Mouse (Mus musculus) forebrain, embryonic 16.5 days (tissue): ENCODE data around the gene Tenm3. TPM values are rescaled to one million over a fixed set of nuclear protein-coding genes. Genes with fewer than 3 reads are reported as not detected.

Experiments
- ATAC-seq: fragments of 200-750 bp; cut with Nextera tagmentation; 2 replicates; pipeline ENCODE4 v1.8.0; 2017; ENCODE audit warnings: mild to moderate bottlenecking, moderate library complexity
- H3K27ac ChIP-seq: fragments of 300-500 bp; sonication (generic); 2 replicates; pipeline ENCODE4 v1.5.1; 2014; ENCODE audit warnings: low read length, control low read depth
- H3K27me3 ChIP-seq: fragments of 300-500 bp; sonication (generic); replicated peaks from 2 replicates; pipeline ENCODE4 v1.6.1; 2014; ENCODE audit warnings: low read length; ENCODE audit not compliant: control insufficient read depth, insufficient read depth
- H3K36me3 ChIP-seq: fragments of 300-500 bp; sonication (generic); 2 replicates; pipeline ENCODE4 v1.6.1; 2014; ENCODE audit not compliant: control insufficient read depth, insufficient read depth
- H3K4me1 ChIP-seq: fragments of 300-500 bp; sonication (generic); replicated peaks from 2 replicates; pipeline ENCODE4 v1.6.1; 2014; ENCODE audit warnings: low read length; ENCODE audit not compliant: control insufficient read depth, insufficient read depth
- H3K4me2 ChIP-seq: fragments of 300-500 bp; sonication (generic); 2 replicates; pipeline ENCODE4 v1.6.1; 2014; ENCODE audit warnings: mild to moderate bottlenecking, low read length, control low read depth
- H3K4me3 ChIP-seq: fragments of 300-500 bp; sonication (generic); replicated peaks from 2 replicates; pipeline ENCODE4 v1.5.1; 2014; ENCODE audit warnings: mild to moderate bottlenecking, low read length, control low read depth
- H3K9ac ChIP-seq: fragments of 300-500 bp; sonication (generic); replicated peaks from 2 replicates; pipeline ENCODE4 v1.6.1; 2014; ENCODE audit warnings: low read depth, low read length, control low read depth
- H3K9me3 ChIP-seq: fragments of 300-500 bp; sonication (generic); 2 replicates; pipeline ENCODE4 v1.6.1; 2016; ENCODE audit warnings: low read length; ENCODE audit not compliant: control insufficient read depth
- WGBS: fragments of 180-500 bp; shearing (Covaris S2); extraction: QIAGEN DNeasy Blood & Tissue Kit; methylation state at CpG from one replicate; pipeline ENCODE4 v1.1.7; 2014; 5-methylcytosine and 5-hydroxymethylcytosine counted together
- polyA plus RNA-seq: library from polyadenylated mRNA; unstranded; fragments of >200 nt; fragmentation: Nextera tagmentation; extraction: Ambion mirVana; gene quantifications from 2 replicates; pipeline ENCODE4 v1.2.1, GENCODE M21; 2015

Gene Tenm3
- polyA plus RNA-seq, 1 experiment from 2014 or later, result 24.8 TPM

GRCm38 (mm10) chr8:48522536-48523123 lies 321.1 kb downstream of the Tenm3 start:
- H3K27me3 ChIP-seq, result no peaks in the 10 kb centered on the region
- H3K4me1 ChIP-seq, result peaks cover 7% of the 10 kb centered on the region
- peak; percentile 45; the same call in 1 of the 2 replicates for ATAC-seq
- H3K4me3 ChIP-seq, result no peak overlapping the region
- H3K36me3 ChIP-seq, result no peaks in the 10 kb centered on the region
- no peak overlapping the region for H3K9ac ChIP-seq
- 84% methylated on average over 4 of the region's 4 CpGs for WGBS
- no peaks in the 10 kb centered on the region for H3K9me3 ChIP-seq
- H3K4me2 ChIP-seq, result no peak overlapping the region
- H3K27ac ChIP-seq, result no peak overlapping the region

GRCm38 (mm10) chr8:48522004-48522403 lies 321.7 kb downstream of the Tenm3 start:
- 29% methylated on average over 8 of the region's 8 CpGs for WGBS
- Histone ChIP-seq H3K36me3 (no peaks in the 10 kb centered on the region), H3K9ac (no peak overlapping the region), H3K9me3 (no peaks in the 10 kb centered on the region), H3K4me3 (no peak overlapping the region), H3K27me3 (no peaks in the 10 kb centered on the region), H3K27ac (no peak overlapping the region), H3K4me1 (peaks cover 7% of the 10 kb centered on the region), H3K4me2 (no peak overlapping the region)
- ATAC-seq, result peak; percentile 33; the same call in 1 of the 2 replicates

GRCm38 (mm10) chr8:48517431-48517830 lies 326.3 kb downstream of the Tenm3 start:
- no peak overlapping the region for H3K4me3 ChIP-seq
- H3K27ac ChIP-seq, result no peak overlapping the region
- no peaks in the 10 kb centered on the region for H3K36me3 ChIP-seq
- no peak for ATAC-seq
- H3K27me3 ChIP-seq, result no peaks in the 10 kb centered on the region
- H3K9ac ChIP-seq, result no peak overlapping the region
- peaks cover 7% of the 10 kb centered on the region for H3K4me1 ChIP-seq
- H3K4me2 ChIP-seq, result no peak overlapping the region
- no peaks in the 10 kb centered on the region for H3K9me3 ChIP-seq

GRCm38 (mm10) chr8:48514230-48514629 lies 329.5 kb downstream of the Tenm3 start:
- H3K9me3 ChIP-seq, result no peaks in the 10 kb centered on the region
- H3K36me3 ChIP-seq, result no peaks in the 10 kb centered on the region
- no peaks in the 10 kb centered on the region for H3K27me3 ChIP-seq
- no peak overlapping the region for H3K4me3 ChIP-seq
- H3K4me1 ChIP-seq, result peaks cover 3% of the 10 kb centered on the region
- ATAC-seq, result no peak
- WGBS, result 91% methylated on average over 4 of the region's 4 CpGs
- H3K9ac ChIP-seq, result no peak overlapping the region
- H3K4me2 ChIP-seq, result no peak overlapping the region
- no peak overlapping the region for H3K27ac ChIP-seq

- Histone ChIP-seq H3K4me3 (no peak overlapping the region), H3K36me3 (no peaks in the 10 kb centered on the region), H3K9me3 (no peaks in the 10 kb centered on the region), H3K27me3 (no peaks in the 10 kb centered on the region), H3K4me2 (no peak overlapping the region), H3K4me1 (peaks cover 7% of the 10 kb centered on the region), H3K9ac (no peak overlapping the region), H3K27ac (no peak overlapping the region)
- 94% methylated on average over 7 of the region's 7 CpGs for WGBS
- no peak for ATAC-seq
Observed at GRCm38 (mm10) chr8:48513801-48514200, 329.9 kb downstream of the Tenm3 start.

GRCm38 (mm10) chr8:48511546-48511945 lies 332.2 kb downstream of the Tenm3 start:
- H3K27me3 ChIP-seq, result no peaks in the 10 kb centered on the region
- no peak for ATAC-seq
- 0 out of 2 replicates have a peak overlapping the region, but pooled peaks have one; percentile 2 for H3K4me3 ChIP-seq
- no peaks in the 10 kb centered on the region for H3K36me3 ChIP-seq
- H3K9ac ChIP-seq, result no peak overlapping the region
- H3K27ac ChIP-seq, result peak overlapping the region; percentile 45
- H3K4me1 ChIP-seq, result peaks cover 12% of the 10 kb centered on the region
- H3K9me3 ChIP-seq, result no peaks in the 10 kb centered on the region
- 69% methylated on average over 12 of the region's 12 CpGs for WGBS
- H3K4me2 ChIP-seq, result peak overlapping the region; percentile 24; the same call in 1 of the 2 replicates

GRCm38 (mm10) chr8:48511137-48511536 lies 332.6 kb downstream of the Tenm3 start:
- peaks cover 12% of the 10 kb centered on the region for H3K4me1 ChIP-seq
- peak overlapping the region; percentile 24; the same call in 1 of the 2 replicates for H3K4me2 ChIP-seq
- peak overlapping the region; percentile 45 for H3K27ac ChIP-seq
- 0 out of 2 replicates have a peak overlapping the region, but pooled peaks have one; percentile 2 for H3K4me3 ChIP-seq
- no peaks in the 10 kb centered on the region for H3K36me3 ChIP-seq
- peak; percentile 39; the same call in 1 of the 2 replicates for ATAC-seq
- H3K9me3 ChIP-seq, result no peaks in the 10 kb centered on the region
- WGBS, result 61% methylated on average over 14 of the region's 14 CpGs
- no peak overlapping the region for H3K9ac ChIP-seq
- no peaks in the 10 kb centered on the region for H3K27me3 ChIP-seq

- Histone ChIP-seq H3K4me3 (peak overlapping the region; percentile 31), H3K4me1 (peaks cover 12% of the 10 kb centered on the region), H3K27ac (0 out of 2 replicates have a peak overlapping the region, but pooled peaks have one; percentile 1), H3K4me2 (peak overlapping the region; percentile 53), H3K27me3 (no peaks in the 10 kb centered on the region), H3K9ac (peak overlapping the region; percentile 43), H3K9me3 (no peaks in the 10 kb centered on the region), H3K36me3 (no peaks in the 10 kb centered on the region)
- 20% methylated on average over 29 of the region's 29 CpGs for WGBS
- ATAC-seq, result peak; percentile 78
Observed at GRCm38 (mm10) chr8:48508641-48509599, 334.8 kb downstream of the Tenm3 start.

GRCm38 (mm10) chr8:48507719-48508501 lies 335.8 kb downstream of the Tenm3 start:
- H3K36me3 ChIP-seq, result no peaks in the 10 kb centered on the region
- ATAC-seq, result no peak
- no peak overlapping the region for H3K9ac ChIP-seq
- peaks cover 12% of the 10 kb centered on the region for H3K4me1 ChIP-seq
- no peaks in the 10 kb centered on the region for H3K9me3 ChIP-seq
- no peak overlapping the region for H3K27ac ChIP-seq
- H3K27me3 ChIP-seq, result no peaks in the 10 kb centered on the region
- 57% methylated on average over 10 of the region's 10 CpGs for WGBS
- no peak overlapping the region for H3K4me2 ChIP-seq
- no peak overlapping the region for H3K4me3 ChIP-seq
